Mouse (Mus musculus) myocyte (in vitro differentiated cells): Measurements from ENCODE around the gene Pop4. TPM values are rescaled to one million over a fixed set of nuclear protein-coding genes. Genes with fewer than 3 reads are reported as not detected.

Experiments used
- H3K27me3 ChIP-seq: one replicate; pipeline ENCODE4 v1.6.1; 2011; ENCODE audit not compliant: control insufficient read depth, insufficient read depth, insufficient read length
- H3K36me3 ChIP-seq: one replicate; pipeline ENCODE4 v1.6.1; 2011; ENCODE audit not compliant: control insufficient read depth, insufficient read depth
- H3K4me2 ChIP-seq: one replicate; pipeline ENCODE4 v1.6.1; 2011; ENCODE audit warnings: low read depth, control low read depth
- H3K4me3 ChIP-seq: one replicate; pipeline ENCODE4 v1.5.1; 2011; ENCODE audit warnings: mild to moderate bottlenecking, control low read depth, moderate library complexity
- H3K79me2 ChIP-seq: one replicate; pipeline ENCODE4 v1.6.1; 2011; ENCODE audit not compliant: control insufficient read depth, insufficient read depth
- H3ac ChIP-seq: one replicate; pipeline ENCODE4 v1.6.1; 2011; ENCODE audit not compliant: control insufficient read depth, insufficient read length
- CEBPB ChIP-seq: IDR thresholded peaks from 2 replicates; pipeline ENCODE4 v1.6.1; 2011; ENCODE audit warnings: mild to moderate bottlenecking, moderate library complexity; ENCODE audit not compliant: poor library complexity, insufficient read depth, severe bottlenecking
- E2F4 ChIP-seq: IDR thresholded peaks from one replicate; pipeline ENCODE4 v1.6.1; 2011; ENCODE audit warnings: mild to moderate bottlenecking, control low read depth, moderate library complexity; ENCODE audit not compliant: insufficient read depth
- MAX ChIP-seq: IDR thresholded peaks from one replicate; pipeline ENCODE4 v1.6.1; 2011; ENCODE audit warnings: low read depth, mild to moderate bottlenecking, control low read depth
- MYOD1 ChIP-seq, 3 experiments: IDR thresholded peaks; one replicate each; pipeline ENCODE4 v1.6.1; 2011; ENCODE audit warnings: control low read depth in 2 of 3, low read depth in 2 of 3, mild to moderate bottlenecking in 2 of 3, moderate library complexity in 1 of 3; ENCODE audit not compliant: insufficient read length in 2 of 3, control insufficient read depth in 1 of 3
- MYOG ChIP-seq, 3 experiments: IDR thresholded peaks; one replicate each; pipeline ENCODE4 v1.6.1; 2011; ENCODE audit warnings: control low read depth in 2 of 3, low read depth in 2 of 3, mild to moderate bottlenecking in 2 of 3; ENCODE audit not compliant: insufficient read length in 2 of 3, control insufficient read depth in 1 of 3, insufficient read depth in 1 of 3
- POLR2A ChIP-seq: IDR thresholded peaks from one replicate; pipeline ENCODE4 v1.6.1; 2011; ENCODE audit warnings: low read depth, mild to moderate bottlenecking, control low read depth, moderate library complexity; ENCODE audit not compliant: insufficient read length
- POLR2AphosphoS2 ChIP-seq: IDR thresholded peaks from one replicate; pipeline ENCODE4 v1.6.1; 2011; ENCODE audit warnings: low read depth, control low read depth; ENCODE audit not compliant: insufficient read length
- REST ChIP-seq: IDR thresholded peaks from one replicate; pipeline ENCODE4 v1.6.1; 2011; ENCODE audit warnings: mild to moderate bottlenecking, control low read depth, moderate library complexity; ENCODE audit not compliant: insufficient read depth, insufficient read length
- SRF ChIP-seq: IDR thresholded peaks from one replicate; pipeline ENCODE4 v1.6.1; 2011; ENCODE audit warnings: low read depth; ENCODE audit not compliant: control insufficient read depth, insufficient read length
- TCF12 ChIP-seq: IDR thresholded peaks from one replicate; pipeline ENCODE4 v1.6.1; 2011; ENCODE audit warnings: mild to moderate bottlenecking, control low read depth; ENCODE audit not compliant: poor library complexity, insufficient read depth, severe bottlenecking
- TCF3 ChIP-seq: IDR thresholded peaks from one replicate; pipeline ENCODE4 v1.6.1; 2011; ENCODE audit warnings: low read depth, control low read depth; ENCODE audit not compliant: insufficient read length
- USF1 ChIP-seq: IDR thresholded peaks from one replicate; pipeline ENCODE4 v1.6.1; 2011; ENCODE audit warnings: low read depth, mild to moderate bottlenecking, control low read depth, moderate library complexity
- polyA plus RNA-seq: library from polyadenylated mRNA; unstranded; fragments of >200 nt; fragmentation: generic; extraction: Trizol; gene quantifications from one replicate; pipeline ENCODE4 v1.2.1, GENCODE M21; 2012; ENCODE audit warnings: missing spikeins

Gene Pop4
- polyA plus RNA-seq, 1 experiment = 10.0 TPM

GRCm38 (mm10) chr7:38251494-38252216 is 19.6 kb downstream of the Pop4 start:
- TF ChIP-seq USF1 (no peak), POLR2AphosphoS2 (no peak), TCF12 (no peak), REST (no peak)
- Histone ChIP-seq H3K4me3 (no peak overlapping the region), H3K4me2 (no peak overlapping the region), H3K36me3 (no peaks in the 10 kb centered on the region), H3ac (no peak overlapping the region), H3K79me2 (no peaks in the 10 kb centered on the region), H3K27me3 (no peaks in the 10 kb centered on the region)

- H3K79me2 ChIP-seq = no peaks in the 10 kb centered on the region
- no peaks in the 10 kb centered on the region for H3K36me3 ChIP-seq
- H3K27me3 ChIP-seq = no peaks in the 10 kb centered on the region
- H3ac ChIP-seq = no peak overlapping the region
- no peak overlapping the region for H3K4me3 ChIP-seq
- no peak overlapping the region for H3K4me2 ChIP-seq
- TF ChIP-seq MYOD1 (IDR thresholded peaks at IDR 0.05; ENCODE audit: control insufficient read depth in 1 of 3, insufficient read length in 2 of 3, low read depth in 2 of 3) (no peak), REST (no peak), SRF (no peak), POLR2A (no peak), MYOG (IDR thresholded peaks at IDR 0.05; ENCODE audit: control insufficient read depth in 1 of 3, insufficient read depth in 1 of 3, insufficient read length in 2 of 3, low read depth in 2 of 3) (no peak), USF1 (no peak), POLR2AphosphoS2 (no peak), E2F4 (no peak), CEBPB (no peak), TCF12 (no peak), MAX (no peak), TCF3 (no peak)
Measured at GRCm38 (mm10) chr7:38242417-38242816, 28.8 kb downstream of the Pop4 start.

- H3K4me3 ChIP-seq = no peak overlapping the region
- H3K36me3 ChIP-seq = no peaks in the 10 kb centered on the region
- TF ChIP-seq MAX = no peak
- no peak for TF ChIP-seq SRF
- no peak for TF ChIP-seq E2F4
- TF ChIP-seq USF1 = no peak
- no peak for TF ChIP-seq CEBPB
- no peak for TF ChIP-seq TCF12
- no peak for TF ChIP-seq TCF3
- TF ChIP-seq POLR2A = no peak
- no peak for TF ChIP-seq REST
Measured at GRCm38 (mm10) chr7:38237140-38237539, 34.1 kb downstream of the Pop4 start.

GRCm38 (mm10) chr7:38236400-38237105 is 34.7 kb downstream of the Pop4 start:
- no peak overlapping the region for H3ac ChIP-seq
- H3K27me3 ChIP-seq = no peaks in the 10 kb centered on the region
- no peaks in the 10 kb centered on the region for H3K79me2 ChIP-seq
- H3K4me2 ChIP-seq = no peak overlapping the region
- H3K36me3 ChIP-seq = no peaks in the 10 kb centered on the region
- no peak overlapping the region for H3K4me3 ChIP-seq
- no peak for TF ChIP-seq MYOD1 (IDR thresholded peaks at IDR 0.05; ENCODE audit: control insufficient read depth in 1 of 3, insufficient read length in 2 of 3, low read depth in 2 of 3)
- no peak for TF ChIP-seq MYOG (IDR thresholded peaks at IDR 0.05; ENCODE audit: control insufficient read depth in 1 of 3, insufficient read depth in 1 of 3, insufficient read length in 2 of 3, low read depth in 2 of 3)
- TF ChIP-seq SRF = no peak
- no peak for TF ChIP-seq REST
- no peak for TF ChIP-seq USF1
- no peak for TF ChIP-seq TCF3
- TF ChIP-seq TCF12 = no peak
- TF ChIP-seq POLR2AphosphoS2 = no peak

More at GRCm38 (mm10) chr7:38237140-38237539, 34.1 kb downstream of the Pop4 start:
- H3K79me2 ChIP-seq = no peaks in the 10 kb centered on the region
- no peak overlapping the region for H3K4me2 ChIP-seq
- no peak overlapping the region for H3ac ChIP-seq
- H3K27me3 ChIP-seq = no peaks in the 10 kb centered on the region

- no peaks in the 10 kb centered on the region for H3K36me3 ChIP-seq
- H3ac ChIP-seq = no peak overlapping the region
- peak overlapping the region; percentile 53 for H3K4me2 ChIP-seq
- no peak overlapping the region for H3K4me3 ChIP-seq
- H3K79me2 ChIP-seq = peaks cover 16% of the 10 kb centered on the region
- TF ChIP-seq MYOG (IDR thresholded peaks at IDR 0.05; ENCODE audit: control insufficient read depth in 1 of 3, insufficient read depth in 1 of 3, insufficient read length in 2 of 3, low read depth in 2 of 3) = peak in 1 of 3 experiments; percentile 25
- TF ChIP-seq TCF12 = no peak
- H3K27me3 ChIP-seq = no peaks in the 10 kb centered on the region
Measured at GRCm38 (mm10) chr7:38230285-38230684, 40.9 kb downstream of the Pop4 start.
